Mouse (Mus musculus) myocyte (in vitro differentiated cells): ENCODE results near the gene Usb1. TPM values are rescaled to one million over a fixed set of nuclear protein-coding genes. Genes with fewer than 3 reads are reported as not detected.

ENCODE experiments used
- H3K27me3 ChIP-seq: one replicate; pipeline ENCODE4 v1.6.1; 2011; ENCODE audit not compliant: control insufficient read depth, insufficient read depth, insufficient read length
- H3K36me3 ChIP-seq: one replicate; pipeline ENCODE4 v1.6.1; 2011; ENCODE audit not compliant: control insufficient read depth, insufficient read depth
- H3K4me2 ChIP-seq: one replicate; pipeline ENCODE4 v1.6.1; 2011; ENCODE audit warnings: low read depth, control low read depth
- H3K4me3 ChIP-seq: one replicate; pipeline ENCODE4 v1.5.1; 2011; ENCODE audit warnings: mild to moderate bottlenecking, control low read depth, moderate library complexity
- H3K79me2 ChIP-seq: one replicate; pipeline ENCODE4 v1.6.1; 2011; ENCODE audit not compliant: control insufficient read depth, insufficient read depth
- H3ac ChIP-seq: one replicate; pipeline ENCODE4 v1.6.1; 2011; ENCODE audit not compliant: control insufficient read depth, insufficient read length
- CEBPB ChIP-seq: IDR thresholded peaks from 2 replicates; pipeline ENCODE4 v1.6.1; 2011; ENCODE audit warnings: mild to moderate bottlenecking, moderate library complexity; ENCODE audit not compliant: poor library complexity, insufficient read depth, severe bottlenecking
- E2F4 ChIP-seq: IDR thresholded peaks from one replicate; pipeline ENCODE4 v1.6.1; 2011; ENCODE audit warnings: mild to moderate bottlenecking, control low read depth, moderate library complexity; ENCODE audit not compliant: insufficient read depth
- MAX ChIP-seq: IDR thresholded peaks from one replicate; pipeline ENCODE4 v1.6.1; 2011; ENCODE audit warnings: low read depth, mild to moderate bottlenecking, control low read depth
- MYOD1 ChIP-seq, 3 experiments: IDR thresholded peaks; one replicate each; pipeline ENCODE4 v1.6.1; 2011; ENCODE audit warnings: control low read depth in 2 of 3, low read depth in 2 of 3, mild to moderate bottlenecking in 2 of 3, moderate library complexity in 1 of 3; ENCODE audit not compliant: insufficient read length in 2 of 3, control insufficient read depth in 1 of 3
- MYOG ChIP-seq, 3 experiments: IDR thresholded peaks; one replicate each; pipeline ENCODE4 v1.6.1; 2011; ENCODE audit warnings: control low read depth in 2 of 3, low read depth in 2 of 3, mild to moderate bottlenecking in 2 of 3; ENCODE audit not compliant: insufficient read length in 2 of 3, control insufficient read depth in 1 of 3, insufficient read depth in 1 of 3
- POLR2A ChIP-seq: IDR thresholded peaks from one replicate; pipeline ENCODE4 v1.6.1; 2011; ENCODE audit warnings: low read depth, mild to moderate bottlenecking, control low read depth, moderate library complexity; ENCODE audit not compliant: insufficient read length
- POLR2AphosphoS2 ChIP-seq: IDR thresholded peaks from one replicate; pipeline ENCODE4 v1.6.1; 2011; ENCODE audit warnings: low read depth, control low read depth; ENCODE audit not compliant: insufficient read length
- REST ChIP-seq: IDR thresholded peaks from one replicate; pipeline ENCODE4 v1.6.1; 2011; ENCODE audit warnings: mild to moderate bottlenecking, control low read depth, moderate library complexity; ENCODE audit not compliant: insufficient read depth, insufficient read length
- SRF ChIP-seq: IDR thresholded peaks from one replicate; pipeline ENCODE4 v1.6.1; 2011; ENCODE audit warnings: low read depth; ENCODE audit not compliant: control insufficient read depth, insufficient read length
- TCF12 ChIP-seq: IDR thresholded peaks from one replicate; pipeline ENCODE4 v1.6.1; 2011; ENCODE audit warnings: mild to moderate bottlenecking, control low read depth; ENCODE audit not compliant: poor library complexity, insufficient read depth, severe bottlenecking
- TCF3 ChIP-seq: IDR thresholded peaks from one replicate; pipeline ENCODE4 v1.6.1; 2011; ENCODE audit warnings: low read depth, control low read depth; ENCODE audit not compliant: insufficient read length
- USF1 ChIP-seq: IDR thresholded peaks from one replicate; pipeline ENCODE4 v1.6.1; 2011; ENCODE audit warnings: low read depth, mild to moderate bottlenecking, control low read depth, moderate library complexity
- polyA plus RNA-seq: library from polyadenylated mRNA; unstranded; fragments of >200 nt; fragmentation: generic; extraction: Trizol; gene quantifications from one replicate; pipeline ENCODE4 v1.2.1, GENCODE M21; 2012; ENCODE audit warnings: missing spikeins

Gene Usb1
- polyA plus RNA-seq, 1 experiment = 42.8 TPM

- H3K79me2 ChIP-seq = peaks cover 21% of the 10 kb centered on the region
- no peak overlapping the region for H3ac ChIP-seq
- TF ChIP-seq TCF3 (no peak), REST (no peak), MYOG (IDR thresholded peaks at IDR 0.05; ENCODE audit: control insufficient read depth in 1 of 3, insufficient read depth in 1 of 3, insufficient read length in 2 of 3, low read depth in 2 of 3) (no peak), CEBPB (no peak), SRF (no peak), POLR2A (no peak), MYOD1 (IDR thresholded peaks at IDR 0.05; ENCODE audit: control insufficient read depth in 1 of 3, insufficient read length in 2 of 3, low read depth in 2 of 3) (no peak), MAX (no peak), POLR2AphosphoS2 (no peak), TCF12 (no peak), USF1 (no peak), E2F4 (no peak)
- no peak overlapping the region for H3K4me3 ChIP-seq
- peaks cover 12% of the 10 kb centered on the region for H3K36me3 ChIP-seq
- no peaks in the 10 kb centered on the region for H3K27me3 ChIP-seq
- no peak overlapping the region for H3K4me2 ChIP-seq
Observed at GRCm38 (mm10) chr8:95326822-95327221, 5.3 kb upstream of the Usb1 start.

- H3K4me2 ChIP-seq = no peak overlapping the region
- peaks cover 12% of the 10 kb centered on the region for H3K36me3 ChIP-seq
- H3ac ChIP-seq = no peak overlapping the region
- H3K4me3 ChIP-seq = no peak overlapping the region
- H3K79me2 ChIP-seq = peaks cover 24% of the 10 kb centered on the region
- TF ChIP-seq MYOG (IDR thresholded peaks at IDR 0.05; ENCODE audit: control insufficient read depth in 1 of 3, insufficient read depth in 1 of 3, insufficient read length in 2 of 3, low read depth in 2 of 3) (no peak), TCF12 (no peak), POLR2A (no peak), USF1 (no peak), CEBPB (no peak), SRF (no peak), MAX (no peak), TCF3 (no peak), REST (no peak), MYOD1 (IDR thresholded peaks at IDR 0.05; ENCODE audit: control insufficient read depth in 1 of 3, insufficient read length in 2 of 3, low read depth in 2 of 3) (no peak), E2F4 (no peak), POLR2AphosphoS2 (no peak)
- H3K27me3 ChIP-seq = no peaks in the 10 kb centered on the region
Observed at GRCm38 (mm10) chr8:95327866-95328465, 4.1 kb upstream of the Usb1 start.

GRCm38 (mm10) chr8:95330367-95330766 is 1.7 kb upstream of the Usb1 start:
- Histone ChIP-seq H3ac (no peak overlapping the region), H3K4me3 (peak overlapping the region; percentile 78), H3K79me2 (peaks cover 37% of the 10 kb centered on the region), H3K4me2 (peak overlapping the region; percentile 88), H3K36me3 (peaks cover 25% of the 10 kb centered on the region), H3K27me3 (no peaks in the 10 kb centered on the region)
- TF ChIP-seq POLR2AphosphoS2 (no peak), MYOD1 (IDR thresholded peaks at IDR 0.05; ENCODE audit: control insufficient read depth in 1 of 3, insufficient read length in 2 of 3, low read depth in 2 of 3) (no peak), E2F4 (no peak), SRF (no peak), MAX (no peak), CEBPB (no peak), POLR2A (no peak), REST (no peak), MYOG (IDR thresholded peaks at IDR 0.05; ENCODE audit: control insufficient read depth in 1 of 3, insufficient read depth in 1 of 3, insufficient read length in 2 of 3, low read depth in 2 of 3) (no peak), TCF12 (no peak), USF1 (no peak)

- Histone ChIP-seq H3K36me3 (peaks cover 20% of the 10 kb centered on the region), H3K79me2 (peaks cover 37% of the 10 kb centered on the region), H3K4me3 (peak overlapping the region; percentile 78), H3K27me3 (no peaks in the 10 kb centered on the region), H3K4me2 (peak overlapping the region; percentile 88), H3ac (peak overlapping the region; percentile 73)
- no peak for TF ChIP-seq E2F4
- no peak for TF ChIP-seq USF1
- TF ChIP-seq SRF = no peak
- no peak for TF ChIP-seq MYOG (IDR thresholded peaks at IDR 0.05; ENCODE audit: control insufficient read depth in 1 of 3, insufficient read depth in 1 of 3, insufficient read length in 2 of 3, low read depth in 2 of 3)
- no peak for TF ChIP-seq TCF12
- TF ChIP-seq REST = no peak
- no peak for TF ChIP-seq POLR2AphosphoS2
- TF ChIP-seq POLR2A = no peak
- TF ChIP-seq MYOD1 (IDR thresholded peaks at IDR 0.05; ENCODE audit: control insufficient read depth in 1 of 3, insufficient read length in 2 of 3, low read depth in 2 of 3) = peak in 2 of 3 experiments; percentile 27 to 44
Observed at GRCm38 (mm10) chr8:95331156-95331719, 846 bp upstream of the Usb1 start.
